Mouse (Mus musculus) liver, embryonic 15.5 days (tissue): ENCODE measurements around the gene Tsr3. TPM values are rescaled to one million over a fixed set of nuclear protein-coding genes. Genes with fewer than 3 reads are reported as not detected.
"Not testable (repeated sequence)": the region's sequence is repeated elsewhere in the genome, so short reads cannot be mapped to it uniquely, and the experiment has no call there.

Experiments
- ATAC-seq: fragments of 200-750 bp; cut with Nextera tagmentation; 2 replicates; pipeline ENCODE4 v1.8.0; 2017; ENCODE audit warnings: moderate number of reproducible peaks, mild to moderate bottlenecking, moderate library complexity; ENCODE audit not compliant: insufficient read depth
- H3K27ac ChIP-seq: fragments of 300-500 bp; sonication (generic); replicated peaks from 2 replicates; pipeline ENCODE4 v1.5.1; 2015; ENCODE audit warnings: mild to moderate bottlenecking, inconsistent platforms
- H3K27me3 ChIP-seq: fragments of 300-500 bp; sonication (generic); 2 replicates; pipeline ENCODE4 v1.6.1; 2015; ENCODE audit warnings: mild to moderate bottlenecking, inconsistent platforms
- H3K36me3 ChIP-seq: fragments of 300-500 bp; sonication (generic); replicated peaks from 2 replicates; pipeline ENCODE4 v1.6.1; 2015; ENCODE audit warnings: moderate library complexity, mild to moderate bottlenecking, inconsistent platforms
- H3K4me1 ChIP-seq: fragments of 300-500 bp; sonication (generic); replicated peaks from 2 replicates; pipeline ENCODE4 v1.6.1; 2015; ENCODE audit warnings: inconsistent platforms
- H3K4me2 ChIP-seq: fragments of 300-500 bp; sonication (generic); 2 replicates; pipeline ENCODE4 v1.6.1; 2015; ENCODE audit warnings: moderate library complexity, mild to moderate bottlenecking, inconsistent platforms
- H3K4me3 ChIP-seq: fragments of 300-500 bp; sonication (generic); replicated peaks from 2 replicates; pipeline ENCODE4 v1.5.1; 2015; ENCODE audit warnings: mild to moderate bottlenecking, inconsistent platforms
- H3K9ac ChIP-seq: fragments of 300-500 bp; sonication (generic); 2 replicates; pipeline ENCODE4 v1.6.1; 2015; ENCODE audit warnings: moderate library complexity, mild to moderate bottlenecking, inconsistent platforms
- H3K9me3 ChIP-seq: fragments of 300-500 bp; sonication (generic); replicated peaks from 2 replicates; pipeline ENCODE4 v1.6.1; 2016; ENCODE audit warnings: inconsistent platforms
- WGBS: fragments of 180-500 bp; shearing (Covaris S2); methylation state at CpG from one replicate; pipeline ENCODE4 v1.1.7; 2015; ENCODE audit warnings: mixed read lengths; ENCODE audit not compliant: insufficient replicate concordance; 5-methylcytosine and 5-hydroxymethylcytosine counted together
- polyA plus RNA-seq: library from polyadenylated mRNA; unstranded; fragments of >200 nt; fragmentation: Nextera tagmentation; extraction: Ambion mirVana; gene quantifications from 2 replicates; pipeline ENCODE4 v1.2.1, GENCODE M21; 2015

Gene Tsr3
- polyA plus RNA-seq, 1 experiment from 2014 or later, result 19.1 TPM

GRCm38 (mm10) chr17:25222504-25222940, 17.4 kb upstream of the Tsr3 start:
- 3% methylated on average over 14 of the region's 28 CpGs for WGBS
- H3K4me2 ChIP-seq, result peak overlapping the region; percentile 89
- peak overlapping the region; percentile 88 for H3K9ac ChIP-seq
- peak overlapping the region; percentile 95 for H3K27ac ChIP-seq
- peaks cover 27% of the 10 kb centered on the region for H3K36me3 ChIP-seq
- H3K9me3 ChIP-seq, H3K27me3 ChIP-seq: not testable (repeated sequence)
- peak overlapping the region; percentile 80 for H3K4me3 ChIP-seq
- ATAC-seq, result peak; percentile 67
- peaks cover 69% of the 10 kb centered on the region for H3K4me1 ChIP-seq

GRCm38 (mm10) chr17:25222951-25223601, 16.9 kb upstream of the Tsr3 start:
- ATAC-seq, result peak; percentile 61
- H3K4me2 ChIP-seq, result peak overlapping the region; percentile 85
- peak overlapping the region; percentile 88 for H3K9ac ChIP-seq
- H3K36me3 ChIP-seq, result peaks cover 33% of the 10 kb centered on the region
- WGBS, result 8% methylated on average over 6 of the region's 6 CpGs
- no peaks in the 10 kb centered on the region for H3K9me3 ChIP-seq
- peak overlapping the region; percentile 80 for H3K4me3 ChIP-seq
- peak overlapping the region; percentile 95 for H3K27ac ChIP-seq
- peaks cover 75% of the 10 kb centered on the region for H3K4me1 ChIP-seq
- H3K27me3 ChIP-seq, result no peaks in the 10 kb centered on the region

- 50% methylated on average over 7 of the region's 7 CpGs for WGBS
- peak overlapping the region; percentile 85 for H3K4me2 ChIP-seq
- H3K27me3 ChIP-seq, result no peaks in the 10 kb centered on the region
- H3K27ac ChIP-seq, result peak overlapping the region; percentile 95
- H3K36me3 ChIP-seq, result peaks cover 39% of the 10 kb centered on the region
- no peak for ATAC-seq
- peak overlapping the region; percentile 88 for H3K9ac ChIP-seq
- H3K9me3 ChIP-seq, result no peaks in the 10 kb centered on the region
- peaks cover 89% of the 10 kb centered on the region for H3K4me1 ChIP-seq
- H3K4me3 ChIP-seq, result peak overlapping the region; percentile 80
These were observed 15.3 kb upstream of the Tsr3 start for GRCm38 (mm10) chr17:25224586-25225222.

- peak overlapping the region; percentile 80 for H3K4me3 ChIP-seq
- H3K27ac ChIP-seq, result peak overlapping the region; percentile 95
- peaks cover 84% of the 10 kb centered on the region for H3K4me1 ChIP-seq
- H3K4me2 ChIP-seq, result peak overlapping the region; percentile 85
- no peaks in the 10 kb centered on the region for H3K27me3 ChIP-seq
- H3K9ac ChIP-seq, result peak overlapping the region; percentile 88
- ATAC-seq, result peak; percentile 58
- H3K36me3 ChIP-seq, result peaks cover 49% of the 10 kb centered on the region
- H3K9me3 ChIP-seq, result no peaks in the 10 kb centered on the region
- WGBS, result 29% methylated on average over 4 of the region's 4 CpGs
These were observed 14.3 kb upstream of the Tsr3 start for GRCm38 (mm10) chr17:25225659-25226058.

- Histone ChIP-seq H3K4me1 (peaks cover 64% of the 10 kb centered on the region), H3K9ac (no peak overlapping the region), H3K27ac (0 out of 2 replicates have a peak overlapping the region, but pooled peaks have one; percentile 95), H3K36me3 (peaks cover 58% of the 10 kb centered on the region), H3K9me3 (no peaks in the 10 kb centered on the region), H3K27me3 (no peaks in the 10 kb centered on the region), H3K4me2 (no peak overlapping the region; the same call in 1 of the 2 replicates), H3K4me3 (no peak overlapping the region)
- ATAC-seq, result no peak
- WGBS, result 82% methylated on average over 5 of the region's 5 CpGs
These were observed 12.0 kb upstream of the Tsr3 start for GRCm38 (mm10) chr17:25227991-25228390.

- ATAC-seq, H3K4me3 ChIP-seq, H3K27me3 ChIP-seq, H3K9me3 ChIP-seq, H3K27ac ChIP-seq, H3K9ac ChIP-seq, H3K4me2 ChIP-seq: not testable (repeated sequence)
- WGBS, result 66% methylated on average over 17 of the region's 17 CpGs
- H3K36me3 ChIP-seq, result peaks cover 64% of the 10 kb centered on the region
- H3K4me1 ChIP-seq, result peaks cover 43% of the 10 kb centered on the region
These were observed 9.8 kb upstream of the Tsr3 start for GRCm38 (mm10) chr17:25230014-25230655.

- ATAC-seq, result no peak
- Histone ChIP-seq H3K9ac (no peak overlapping the region), H3K4me1 (peaks cover 37% of the 10 kb centered on the region), H3K27ac (no peak overlapping the region), H3K4me3 (no peak overlapping the region), H3K4me2 (no peak overlapping the region), H3K27me3 (no peaks in the 10 kb centered on the region), H3K36me3 (peaks cover 70% of the 10 kb centered on the region), H3K9me3 (no peaks in the 10 kb centered on the region)
- WGBS, result 89% methylated on average over 3 of the region's 3 CpGs
These were observed 9.3 kb upstream of the Tsr3 start for GRCm38 (mm10) chr17:25230700-25231099.

- H3K27ac ChIP-seq, H3K4me2 ChIP-seq, H3K9ac ChIP-seq, ATAC-seq, H3K9me3 ChIP-seq, H3K27me3 ChIP-seq, H3K4me3 ChIP-seq: not testable (repeated sequence)
- H3K4me1 ChIP-seq, result peaks cover 28% of the 10 kb centered on the region
- WGBS, result 89% methylated on average over 7 of the region's 11 CpGs
- peaks cover 71% of the 10 kb centered on the region for H3K36me3 ChIP-seq
These were observed 8.3 kb upstream of the Tsr3 start for GRCm38 (mm10) chr17:25231621-25232020.

GRCm38 (mm10) chr17:25235635-25236034, 4.3 kb upstream of the Tsr3 start:
- H3K9ac ChIP-seq, result no peak overlapping the region
- ATAC-seq, result no peak
- no peak overlapping the region for H3K4me3 ChIP-seq
- H3K27me3 ChIP-seq, result no peaks in the 10 kb centered on the region
- H3K27ac ChIP-seq, result no peak overlapping the region
- H3K36me3 ChIP-seq, result peaks cover 31% of the 10 kb centered on the region
- peaks cover 14% of the 10 kb centered on the region for H3K4me1 ChIP-seq
- no peak overlapping the region for H3K4me2 ChIP-seq
- 85% methylated on average over 9 of the region's 9 CpGs for WGBS
- no peaks in the 10 kb centered on the region for H3K9me3 ChIP-seq

GRCm38 (mm10) chr17:25243131-25243780, 3.3 kb downstream of the Tsr3 start:
- Histone ChIP-seq H3K4me2 (no peak overlapping the region), H3K27ac (no peak overlapping the region), H3K36me3 (peaks cover 26% of the 10 kb centered on the region), H3K9ac (no peak overlapping the region), H3K4me1 (peaks cover 25% of the 10 kb centered on the region), H3K27me3 (peaks cover 6% of the 10 kb centered on the region), H3K4me3 (no peak overlapping the region), H3K9me3 (no peaks in the 10 kb centered on the region)
- WGBS, result 82% methylated on average over 11 of the region's 11 CpGs
- no peak for ATAC-seq

GRCm38 (mm10) chr17:25244239-25244638, 4.3 kb downstream of the Tsr3 start:
- WGBS, result 84% methylated on average over 16 of the region's 16 CpGs
- no peak for ATAC-seq
- peaks cover 21% of the 10 kb centered on the region for H3K4me1 ChIP-seq
- H3K27me3 ChIP-seq, result peaks cover 7% of the 10 kb centered on the region
- H3K4me3 ChIP-seq, result no peak overlapping the region
- no peaks in the 10 kb centered on the region for H3K9me3 ChIP-seq
- no peak overlapping the region for H3K27ac ChIP-seq
- no peak overlapping the region for H3K9ac ChIP-seq
- H3K36me3 ChIP-seq, result peaks cover 26% of the 10 kb centered on the region
- no peak overlapping the region for H3K4me2 ChIP-seq
